Mouse (Mus musculus): ENCODE measurements around the gene Gm16506.
"Not testable (repeated sequence)": the region's sequence is repeated elsewhere in the genome, so short reads cannot be mapped to it uniquely, and the experiment has no call there.

- not testable (repeated sequence) for TF ChIP-seq POLR2A (IDR thresholded peaks at IDR 0.05; ENCODE audit: borderline replicate concordance, low read depth, low read length); CTCF (IDR thresholded peaks at IDR 0.05; ENCODE audit: low read depth, low read length)
These were observed at the start of gene Gm16506 for GRCm38 (mm10) chr14:43727385-43727784.

Data from bone marrow macrophage, adult 2 months (primary cell).